Mouse (Mus musculus): ENCODE data around the gene Agfg2. TPM values are rescaled to one million over a fixed set of nuclear protein-coding genes. Genes with fewer than 3 reads are reported as not detected.

The Agfg2 gene
- 37.4 and 40.4 TPM in 2 replicates for polyA plus RNA-seq (2012)

DNA sequence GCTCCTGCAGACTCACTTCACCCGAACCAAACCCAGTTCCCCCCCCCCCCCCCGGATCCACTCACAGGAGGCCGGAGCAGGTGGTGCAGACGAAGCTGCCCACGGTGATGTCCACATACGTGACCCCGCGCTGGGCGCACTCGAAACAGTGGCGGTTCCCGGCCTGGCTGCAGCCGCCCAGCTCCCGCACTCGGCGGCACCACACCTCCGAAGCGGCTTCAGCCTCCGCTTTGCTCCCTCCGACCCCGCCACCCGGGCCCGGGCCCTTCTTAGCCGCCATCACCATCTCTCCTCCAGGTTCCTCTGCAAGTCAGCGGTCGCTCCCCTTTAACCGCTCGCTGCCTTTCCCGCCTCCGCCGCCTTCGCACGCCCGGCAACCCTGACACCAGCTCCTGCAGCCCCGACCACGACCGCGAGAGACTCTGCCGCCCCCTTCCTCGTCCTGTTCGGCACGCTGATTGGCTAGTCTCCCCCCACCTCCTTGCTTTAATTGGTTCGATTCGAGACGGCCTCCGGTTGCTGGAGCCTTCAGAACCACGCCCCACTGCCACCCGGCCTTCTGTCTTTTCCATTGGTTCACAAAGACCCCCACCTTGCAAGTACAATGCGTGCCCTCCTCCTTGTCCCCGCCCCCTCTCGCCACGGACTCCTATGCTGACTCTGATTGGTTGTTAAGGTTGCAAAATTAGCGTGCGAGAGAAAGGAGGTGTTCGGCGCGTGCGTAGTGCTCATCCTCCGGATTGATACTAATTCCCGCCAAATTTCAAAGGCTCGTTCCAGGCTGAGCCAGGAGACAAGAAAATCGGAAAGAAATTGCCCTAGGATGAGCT lies at the start of gene Agfg2:
Gene Agfg2 (minus strand): TSS at position 433 of the 830 bp plus-strand sequence.

GRCm38 (mm10) chr5:137645652-137646091 lies 38.9 kb downstream of the Agfg2 start, which contains the start of gene Irs3:
TSS of gene Irs3 (minus strand) at chr5:137645714.

DNA sequence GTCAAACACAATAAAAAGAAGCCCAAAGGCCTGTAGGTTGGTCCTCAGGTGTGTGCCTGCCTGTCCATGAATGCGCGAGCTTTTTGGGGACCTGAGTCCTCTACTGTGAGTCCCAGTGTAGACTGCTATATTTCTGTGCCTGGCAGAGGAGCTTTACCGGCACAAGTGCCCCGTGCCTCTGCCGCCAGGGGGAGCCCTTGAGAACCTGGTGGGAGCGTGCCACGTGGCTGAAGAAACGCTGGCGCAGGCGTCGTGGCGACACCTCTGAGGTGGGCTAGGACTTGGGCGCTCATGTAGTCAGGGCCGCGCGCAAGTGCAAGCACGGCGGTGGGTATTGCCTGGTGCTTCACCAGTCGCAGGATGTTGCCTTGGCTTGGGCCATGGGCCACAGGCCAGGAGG lies 43.5 kb downstream of the Agfg2 start, which contains the start of gene Sap25:
Gene Sap25 (plus strand): TSS at position 281 of the 400 bp plus-strand sequence.

GRCm38 (mm10) chr5:137628498-137629305 lies 55.8 kb downstream of the Agfg2 start, which contains the start of the genes Fbxo24, Lrch4 and Gm20605:
TSS of gene Fbxo24 (minus strand) at chr5:137629002.
TSS of gene Lrch4 (plus strand) at chr5:137629121.
TSS of gene Gm20605 (plus strand) at chr5:137629175.

DNA sequence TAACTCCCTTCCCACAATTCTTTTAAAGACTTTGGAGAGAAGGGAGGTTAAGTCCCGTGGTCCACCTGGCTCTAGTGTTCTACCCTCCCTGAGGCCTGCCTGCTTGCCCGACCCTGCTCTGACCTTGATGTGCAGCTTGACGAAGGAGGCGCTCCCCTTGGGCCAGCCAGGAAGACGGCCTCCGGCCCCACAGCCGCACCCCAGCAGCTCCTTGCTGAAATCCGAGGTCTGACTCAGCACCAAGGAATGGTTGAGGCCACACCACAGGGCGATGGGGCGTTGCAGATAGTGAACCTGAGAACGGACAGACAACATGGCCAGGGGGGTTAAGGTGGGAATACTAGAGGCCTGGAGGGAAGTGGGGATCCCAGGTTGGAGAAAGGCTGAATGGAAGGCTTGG lies 71.0 kb downstream of the Agfg2 start, which contains the start of gene Pcolce:
Gene Pcolce (minus strand): TSS at position 235 of the 400 bp plus-strand sequence.

GRCm38 (mm10) chr5:137600619-137601364 lies 83.7 kb downstream of the Agfg2 start, which contains the start of gene Mospd3:
TSS of gene Mospd3 (minus strand) at chr5:137601058.

Other genes starting within 250 kb of the Agfg2 start
- gene Zan, start 207.7 kb downstream of the Agfg2 start, polyA plus RNA-seq (2012): 0.42 and 0.71 TPM in 2 replicates
- 69.8 and 82.0 TPM in 2 replicates for gene Pop7, start 182.2 kb downstream of the Agfg2 start, polyA plus RNA-seq (2012)
- 59.1 and 84.0 TPM in 2 replicates for gene Gigyf1, start 166.2 kb downstream of the Agfg2 start, polyA plus RNA-seq (2012)
- not detected in 2 replicates for gene Epo, start 151.5 kb downstream of the Agfg2 start, polyA plus RNA-seq (2012)
- 450 and 452 TPM in 2 replicates for gene Gnb2, start 151.2 kb downstream of the Agfg2 start, polyA plus RNA-seq (2012)
- gene Actl6b, start 131.2 kb downstream of the Agfg2 start, polyA plus RNA-seq (2012): not detected in 2 replicates
- gene Tfr2, start 114.9 kb downstream of the Agfg2 start, polyA plus RNA-seq (2012): 55.7 and 82.0 TPM in 2 replicates
- 827 and 993 TPM in 2 replicates for gene Mospd3, start 83.7 kb downstream of the Agfg2 start, polyA plus RNA-seq (2012)
- gene Pcolce, start 70.9 kb downstream of the Agfg2 start, polyA plus RNA-seq (2012): 0.17 and 0.50 TPM in 2 replicates
- 0.11 TPM in 1 of 2 replicates, not detected in the other for gene Fbxo24, start 55.7 kb downstream of the Agfg2 start, polyA plus RNA-seq (2012)
- 245 and 269 TPM in 2 replicates for gene Lrch4, start 55.6 kb downstream of the Agfg2 start, polyA plus RNA-seq (2012)
- gene Gm20605, start 55.6 kb downstream of the Agfg2 start, polyA plus RNA-seq (2012): 18.6 and 26.8 TPM in 2 replicates
- 86.6 and 124 TPM in 2 replicates for gene Sap25, start 43.4 kb downstream of the Agfg2 start, polyA plus RNA-seq (2012)
- 0.06 TPM in 1 of 2 replicates, not detected in the other for gene Irs3, start 39.0 kb downstream of the Agfg2 start, polyA plus RNA-seq (2012)
- 1.3 and 1.8 TPM in 2 replicates for gene Nyap1, start 56.9 kb upstream of the Agfg2 start, polyA plus RNA-seq (2012)
- 412 and 464 TPM in 2 replicates for gene Tsc22d4, start 61.0 kb upstream of the Agfg2 start, polyA plus RNA-seq (2012)
- gene Ppp1r35, start 94.1 kb upstream of the Agfg2 start, polyA plus RNA-seq (2012): 120 and 122 TPM in 2 replicates
- 186 TPM in 2 replicates for gene Mepce, start 102.9 kb upstream of the Agfg2 start, polyA plus RNA-seq (2012)
- 1.2 and 2.1 TPM in 2 replicates for gene Zcwpw1, start 103.1 kb upstream of the Agfg2 start, polyA plus RNA-seq (2012)
- 1.6 and 2.4 TPM in 2 replicates for gene Pilra, start 151.6 kb upstream of the Agfg2 start, polyA plus RNA-seq (2012)
- gene Pilrb1, start 173.4 kb upstream of the Agfg2 start, polyA plus RNA-seq (2012): 0.87 and 0.90 TPM in 2 replicates
- 1.6 and 1.9 TPM in 2 replicates for gene Pilrb2, start 187.1 kb upstream of the Agfg2 start, polyA plus RNA-seq (2012)
- not detected in 2 replicates for gene Cyp3a13, start 236.9 kb upstream of the Agfg2 start, polyA plus RNA-seq (2012)